Mouse (Mus musculus): ENCODE measurements around the gene Nkap.
"Not testable (repeated sequence)": the region's sequence is repeated elsewhere in the genome, so short reads cannot be mapped to it uniquely, and the experiment has no call there.

Nkap gene

GRCm38 (mm10) chrX:37126671-37127358 lies at the start of gene Nkap:
Gene Nkap (plus strand): TSS chrX:37126795.
- in situ Hi-C loops (cut with MboI, MseI), result no loop called here

DNA sequence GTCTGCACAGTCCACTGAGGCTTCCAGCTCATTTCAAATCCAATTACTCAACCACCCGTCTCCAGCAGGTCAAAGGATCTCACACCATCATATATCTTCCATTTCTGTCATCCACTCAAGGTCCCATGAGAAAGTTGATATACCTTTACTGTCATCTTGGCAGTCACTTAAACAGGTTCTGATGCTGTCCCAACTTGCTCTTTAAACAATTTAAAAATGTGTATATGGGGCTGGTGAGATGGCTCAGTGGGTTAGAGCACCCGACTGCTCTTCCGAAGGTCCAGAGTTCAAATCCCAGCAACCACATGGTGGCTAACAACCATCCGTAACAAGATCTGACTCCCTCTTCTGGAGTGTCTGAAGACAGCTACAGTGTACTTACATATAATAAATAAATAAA lies 46.2 kb upstream of the Nkap start:
- in situ Hi-C loops (cut with MboI, MseI), result not testable (repeated sequence)

DNA sequence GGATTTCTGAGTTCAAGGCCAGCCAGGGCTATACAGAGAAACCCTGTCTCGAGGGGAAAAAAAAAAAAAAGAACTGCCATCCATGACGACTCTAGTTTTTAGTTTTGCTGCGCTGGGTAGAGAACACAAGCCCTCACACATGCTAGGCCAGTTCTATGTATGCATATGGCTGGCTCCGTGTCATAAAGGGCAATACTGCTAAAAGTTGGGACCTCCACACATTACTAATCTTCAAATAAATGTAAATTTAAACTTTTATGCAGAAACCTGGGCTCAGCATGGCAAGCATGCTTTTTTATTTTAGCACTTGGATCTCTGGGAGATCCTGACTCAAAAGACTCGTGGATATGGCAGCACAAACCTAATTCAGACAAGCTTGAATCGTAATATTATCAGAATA lies 45.4 kb upstream of the Nkap start:
- in situ Hi-C loops (cut with MboI, MseI), result no loop called here

- in situ Hi-C loops (cut with MboI, MseI), result no loop called here
These were observed 42.2 kb upstream of the Nkap start for GRCm38 (mm10) chrX:37084318-37084926.

DNA sequence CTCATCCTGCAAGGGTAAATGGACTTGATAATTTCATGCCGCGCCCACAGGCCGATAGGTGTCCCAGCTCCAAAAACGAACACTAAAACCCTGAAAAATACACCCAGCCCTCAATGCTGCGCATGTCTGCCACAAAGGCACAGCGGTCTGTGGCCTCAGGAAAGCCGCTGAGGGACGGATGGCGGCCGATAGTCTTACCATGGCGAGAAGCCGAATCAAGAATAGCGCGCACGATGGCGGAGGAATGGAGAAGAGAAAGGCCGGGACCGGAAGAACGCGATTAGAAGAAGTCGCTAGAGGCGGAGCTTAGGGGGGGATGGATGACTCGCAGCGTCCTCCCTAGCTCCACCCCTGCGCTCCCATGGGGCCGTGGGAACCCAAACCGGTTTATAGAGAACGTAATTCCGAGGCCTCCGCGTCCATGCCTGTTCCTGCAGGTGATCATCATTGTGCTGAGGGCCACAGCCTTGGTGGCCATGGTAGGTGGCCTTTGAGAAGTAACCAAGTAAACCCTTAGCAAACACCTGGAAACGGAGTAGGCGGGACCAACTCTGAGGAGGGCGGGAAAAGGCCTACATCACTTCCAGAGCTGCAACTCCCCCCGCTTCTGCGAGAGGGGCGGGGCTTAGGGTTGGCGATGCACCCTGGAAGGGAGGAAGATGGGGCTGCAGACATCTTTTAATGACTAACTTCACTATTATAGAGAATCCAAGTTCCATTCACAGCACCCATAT lies 41.5 kb upstream of the Nkap start, which contains the start of gene Rpl39:
TSS of gene Rpl39 (minus strand) at position 476 of the 734 bp plus-strand sequence.
- in situ Hi-C loops (cut with MboI, MseI), result no loop called here

DNA sequence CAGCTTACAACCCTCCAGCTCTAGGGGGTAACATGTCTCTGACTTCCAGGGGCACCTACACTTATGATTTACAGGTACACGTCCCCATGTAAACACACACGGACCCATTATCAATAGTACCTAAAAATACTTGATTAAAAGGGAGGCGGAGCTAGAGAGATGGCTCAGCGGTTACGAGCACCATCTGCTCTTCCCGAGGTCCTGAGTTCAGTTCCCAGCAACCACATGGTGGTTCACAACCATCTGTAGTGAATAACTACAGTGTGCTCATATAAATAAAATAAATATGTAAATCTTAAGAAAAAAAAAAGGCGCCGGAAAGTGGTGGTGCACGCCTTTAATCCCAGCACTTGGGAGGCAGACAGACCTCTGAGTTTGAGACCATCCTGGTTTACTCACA lies 40.9 kb upstream of the Nkap start:
- in situ Hi-C loops (cut with MboI, MseI), result no loop called here

GRCm38 (mm10) chrX:37088778-37089177 lies 37.8 kb upstream of the Nkap start:
- in situ Hi-C loops (cut with MboI, MseI), result no loop called here

GRCm38 (mm10) chrX:37091457-37091856 lies 35.1 kb upstream of the Nkap start:
- in situ Hi-C loops (cut with MboI, MseI), result no loop called here

DNA sequence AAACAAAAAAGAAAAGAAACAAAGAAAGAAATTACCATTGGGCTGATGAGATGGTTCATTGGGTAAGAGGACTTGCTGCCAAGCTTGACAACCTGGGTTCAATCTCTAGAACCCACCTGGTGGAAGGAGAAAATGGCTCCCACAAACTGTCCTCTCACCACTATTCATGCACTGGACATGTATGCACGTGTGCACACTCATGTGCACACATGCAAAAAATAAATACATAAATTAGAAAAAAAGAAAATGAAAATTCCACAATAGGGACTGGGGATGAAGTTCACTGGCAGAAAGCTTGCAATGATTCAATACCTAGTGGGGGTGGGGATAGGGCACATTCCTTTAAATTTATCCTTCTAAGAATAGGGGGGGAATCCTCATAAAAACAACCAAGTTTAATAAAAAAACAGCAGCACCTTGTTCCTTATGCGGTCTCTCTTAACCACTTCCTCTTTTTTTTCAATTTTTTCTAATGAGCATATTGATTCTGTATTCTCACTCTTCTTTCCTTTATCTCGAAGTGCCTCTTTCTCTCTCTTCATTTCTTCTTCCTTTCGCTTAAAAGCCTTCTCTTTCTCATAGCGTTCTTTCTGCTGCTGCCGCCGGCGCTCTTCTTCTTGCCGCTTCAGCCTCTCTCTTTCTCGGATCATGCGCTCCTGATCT lies 31.4 kb upstream of the Nkap start:
- in situ Hi-C loops (cut with MboI, MseI), result no loop called here

DNA sequence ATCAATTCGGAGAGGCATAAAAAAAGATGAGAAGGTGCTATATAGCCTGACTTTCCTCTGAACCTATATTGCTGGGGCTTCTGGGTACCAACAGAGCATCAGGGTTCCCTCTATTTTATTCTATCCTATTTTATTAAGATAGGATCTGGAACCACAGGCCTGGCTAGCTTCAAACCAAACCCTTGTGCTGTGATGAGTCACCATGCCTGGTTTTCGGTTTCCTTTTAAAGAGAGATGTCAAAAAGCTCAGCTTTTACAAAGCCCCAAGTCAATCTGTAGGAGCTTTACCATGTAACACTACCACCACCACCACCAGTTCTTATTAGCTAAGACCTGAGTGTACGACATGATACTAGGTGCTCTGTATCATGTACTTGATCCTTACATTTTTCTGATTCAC lies 27.9 kb upstream of the Nkap start:
- in situ Hi-C loops (cut with MboI, MseI), result no loop called here

DNA sequence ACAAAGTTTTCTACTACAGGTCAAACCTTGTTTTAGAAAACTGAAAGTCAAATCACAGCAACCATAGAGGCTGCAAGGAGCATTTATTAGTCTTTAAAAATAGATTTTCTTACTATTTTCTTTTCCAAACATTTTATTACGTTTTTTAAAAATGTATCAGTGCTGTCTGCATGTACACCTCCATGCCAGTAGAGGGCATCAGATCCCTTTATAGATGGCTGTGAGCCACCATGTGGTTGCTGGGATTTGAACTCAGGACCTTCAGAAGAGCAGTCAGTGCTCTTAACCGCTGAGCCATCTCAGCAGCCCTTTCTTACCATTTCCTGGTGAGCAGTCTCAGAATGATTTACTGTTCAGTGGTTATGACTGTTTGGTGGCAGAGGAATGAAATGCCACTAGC lies 22.8 kb upstream of the Nkap start:
- in situ Hi-C loops (cut with MboI, MseI), result no loop called here

DNA sequence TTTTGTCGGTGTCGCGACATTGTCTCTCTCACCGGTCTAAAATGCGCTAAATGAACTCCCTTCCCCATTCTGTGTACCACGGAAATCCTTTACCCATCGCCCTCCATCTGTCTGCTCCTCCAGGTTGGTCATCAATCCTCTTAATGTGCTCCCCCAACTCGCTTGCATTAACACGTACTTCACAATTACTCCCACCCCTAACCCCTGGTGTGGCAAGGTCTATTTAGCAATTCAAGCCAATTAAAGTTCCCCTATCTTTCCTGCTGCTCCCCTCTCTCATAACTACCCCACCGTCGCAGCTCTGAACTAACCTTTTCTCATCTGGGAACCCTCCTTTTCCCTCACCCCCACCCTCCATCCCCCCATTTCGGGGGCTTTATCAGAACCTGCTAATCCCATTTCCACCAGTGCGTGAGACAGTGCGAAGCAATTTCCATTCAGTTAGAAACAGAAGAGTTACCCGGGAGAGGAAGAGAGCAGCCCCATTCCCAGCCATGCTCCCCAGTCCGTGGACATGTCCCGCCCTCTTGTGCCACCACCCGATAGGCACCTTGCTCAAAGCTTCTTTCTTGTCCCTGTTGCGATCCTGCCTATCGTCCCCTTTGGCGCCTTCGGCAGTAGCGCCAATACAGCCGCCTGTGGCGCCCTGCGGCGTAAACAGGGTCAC lies 16.9 kb upstream of the Nkap start:
- in situ Hi-C loops (cut with MboI, MseI), result no loop called here

GRCm38 (mm10) chrX:37110193-37110880 lies 16.3 kb upstream of the Nkap start, which contains the start of gene Upf3b:
Gene Upf3b (minus strand): TSS chrX:37110322.
- in situ Hi-C loops (cut with MboI, MseI), result no loop called here

GRCm38 (mm10) chrX:37110881-37111193 lies 15.8 kb upstream of the Nkap start:
- in situ Hi-C loops (cut with MboI, MseI), result no loop called here

- in situ Hi-C loops (cut with MboI, MseI), result no loop called here
These were observed 9.5 kb upstream of the Nkap start for GRCm38 (mm10) chrX:37117085-37117484.

DNA sequence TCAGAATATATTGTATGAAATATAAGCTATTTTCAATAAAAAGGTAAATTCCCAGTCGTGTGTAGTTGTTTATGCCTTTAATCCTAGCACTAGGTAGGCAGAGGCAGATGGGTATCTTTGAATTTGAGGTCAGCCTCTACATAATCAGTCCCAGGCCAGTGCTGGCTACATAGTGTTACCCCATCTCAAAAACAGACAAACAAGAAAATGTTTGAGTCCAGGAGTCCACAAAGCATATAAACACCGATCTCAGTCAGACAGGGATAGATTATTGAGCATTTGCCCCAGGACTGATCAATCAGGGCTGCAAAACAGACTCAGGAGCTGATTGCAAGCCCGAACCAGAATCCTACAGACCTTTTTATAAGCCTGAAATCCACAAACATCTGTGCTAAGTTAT lies 7.0 kb upstream of the Nkap start:
- in situ Hi-C loops (cut with MboI, MseI), result no loop called here

GRCm38 (mm10) chrX:37120212-37120611 lies 6.4 kb upstream of the Nkap start:
- in situ Hi-C loops (cut with MboI, MseI), result no loop called here

- in situ Hi-C loops (cut with MboI, MseI), result no loop called here
These were observed 1.1 kb upstream of the Nkap start for GRCm38 (mm10) chrX:37125511-37125910.

DNA sequence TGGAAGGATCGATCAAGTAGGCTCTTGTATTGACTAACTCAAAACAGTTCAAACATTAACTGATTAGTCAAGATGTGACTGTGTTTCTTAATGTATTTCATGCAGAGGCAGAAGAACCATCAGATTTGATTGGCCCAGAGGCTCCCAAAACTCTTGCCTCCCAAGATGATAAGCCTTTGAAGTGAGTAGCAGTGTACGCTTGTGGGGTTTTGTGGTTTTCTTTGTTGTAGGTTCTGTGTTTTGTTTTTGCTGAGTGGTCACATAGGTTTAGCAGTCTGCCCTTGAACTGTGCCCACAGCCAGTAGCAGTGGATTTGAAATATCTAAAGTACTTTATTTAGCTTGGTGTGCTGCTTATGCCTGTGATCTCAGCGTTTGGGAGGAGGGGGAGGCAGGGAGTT lies 15.1 kb downstream of the Nkap start:
- in situ Hi-C loops (cut with MboI, MseI), result no loop called here

DNA sequence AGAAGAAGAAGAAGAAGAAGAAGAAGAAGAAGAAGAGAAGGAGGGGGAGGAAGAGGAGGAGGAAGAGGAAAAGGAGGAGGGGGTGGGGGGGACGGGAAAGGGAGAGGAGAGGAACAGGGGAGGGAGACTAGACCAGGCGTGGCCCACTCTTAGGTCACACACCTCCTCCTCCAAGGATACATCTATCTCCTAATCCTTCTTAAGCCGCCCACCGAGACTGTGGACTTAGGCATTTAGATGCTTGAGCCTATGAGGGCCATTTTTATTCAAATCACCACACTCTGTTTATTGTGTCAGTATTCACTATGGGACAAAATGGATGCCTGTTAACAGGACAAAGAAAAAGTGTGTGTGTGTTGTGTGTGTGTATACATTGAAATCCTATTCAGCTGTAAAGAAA lies 17.9 kb downstream of the Nkap start:
- in situ Hi-C loops (cut with MboI, MseI), result not testable (repeated sequence)

GRCm38 (mm10) chrX:37144954-37145353 lies 18.4 kb downstream of the Nkap start:
- in situ Hi-C loops (cut with MboI, MseI), result no loop called here
